Mouse (Mus musculus): ENCODE results near the gene Fam186a. TPM values are rescaled to one million over a fixed set of nuclear protein-coding genes. Genes with fewer than 3 reads are reported as not detected.

Gene Fam186a
- total RNA-seq, 1 experiment, result 0.13 TPM

DNA sequence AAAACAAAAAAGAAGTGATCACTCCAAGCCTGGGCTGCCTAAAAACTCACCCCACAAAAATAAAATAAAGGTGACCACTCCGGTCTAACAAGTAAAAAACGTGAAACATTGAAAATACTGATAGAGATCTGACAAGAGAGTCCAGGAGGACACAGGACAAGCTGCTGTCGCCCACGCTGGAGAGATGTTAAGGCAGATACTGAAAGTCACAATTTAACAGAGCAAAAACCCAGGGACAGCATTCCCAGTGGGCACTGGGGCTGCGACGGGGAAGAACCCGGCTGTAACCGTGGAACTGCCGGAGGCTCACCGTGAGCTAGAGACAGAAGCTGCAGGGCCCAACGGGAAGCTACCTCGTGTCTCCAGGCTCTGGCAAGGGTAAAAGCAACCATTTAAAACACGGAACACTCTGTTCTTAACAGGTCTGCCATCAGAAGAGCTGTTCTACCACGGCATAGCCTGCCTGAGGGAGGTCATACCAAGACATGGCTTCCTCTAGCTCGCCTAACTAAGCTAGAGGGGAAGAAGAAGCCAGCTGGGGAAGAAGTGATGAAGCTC lies 47.2 kb downstream of the Fam186a start:
- in situ Hi-C loops (cut with MboI; ENCODE audit: low sequenced_read_pairs in 2 of 2, unreplicated experiment in 2 of 2), result no loop called here
- Histone ChIP-seq H3K4me1 (ENCODE audit: control insufficient read depth in 2 of 2, insufficient read depth in 2 of 2, low read length in 2 of 2, poor library complexity in 1 of 2) (peaks cover 0 to under 1% of the 10 kb centered on the region in 2 experiments; a peak in 2 of 4 replicates), H3K9me3 (ENCODE audit: control insufficient read depth, insufficient read depth, low read depth, low read length) (no peaks in the 10 kb centered on the region), H3K36me3 (ENCODE audit: control insufficient read depth, insufficient read depth, low read length, poor library complexity, severe bottlenecking) (no peaks in the 10 kb centered on the region), H3K9ac (ENCODE audit: insufficient read depth, low read depth, low read length, poor library complexity, severe bottlenecking) (no peak overlapping the region), H3K4me3 (ENCODE audit: insufficient read depth in 1 of 2, low read depth in 1 of 2, low read length in 2 of 2, poor library complexity in 1 of 2, severe bottlenecking in 1 of 2) (no peak overlapping the region), H3K27ac (ENCODE audit: insufficient read depth, low read depth, low read length, poor library complexity, severe bottlenecking) (no peak overlapping the region)
- DNase-seq (ENCODE audit: low read depth, low spot score), result no peak
- TF ChIP-seq HCFC1 (IDR thresholded peaks at IDR 0.05; ENCODE audit: borderline replicate concordance, insufficient read depth, low read length) (no peak), ZC3H11A (IDR thresholded peaks at IDR 0.05; ENCODE audit: borderline replicate concordance, low read depth, low read length) (no peak), ZNF384 (IDR thresholded peaks at IDR 0.05; ENCODE audit: low read depth, low read length) (no peak), MAFK (IDR thresholded peaks at IDR 0.05; ENCODE audit: insufficient read depth, low read depth, low read length) (no peak), CHD2 (IDR thresholded peaks at IDR 0.05; ENCODE audit: low read depth, low read length) (no peak)

DNA sequence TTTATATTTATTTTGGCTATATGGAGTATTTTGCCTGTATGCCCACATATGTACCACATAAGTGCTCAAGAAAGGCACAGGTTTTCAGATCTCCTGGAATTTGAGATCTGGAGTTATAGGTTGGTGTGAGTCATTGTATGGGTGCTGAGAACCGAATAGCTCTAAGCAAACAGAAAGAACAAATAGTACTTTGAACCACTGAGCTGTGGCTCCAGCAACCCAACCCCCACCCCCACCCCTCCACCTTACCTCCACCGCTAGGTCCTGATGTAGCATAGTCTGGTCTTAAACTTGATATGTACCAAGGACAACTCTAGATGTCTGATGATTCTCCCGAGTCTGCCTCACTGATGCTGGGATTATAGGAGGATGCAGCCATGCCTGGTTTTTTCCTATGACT lies 49.6 kb downstream of the Fam186a start:
- Histone ChIP-seq H3K9me3 (ENCODE audit: control insufficient read depth, insufficient read depth, low read depth, low read length) (no peaks in the 10 kb centered on the region), H3K4me1 (ENCODE audit: control insufficient read depth in 2 of 2, insufficient read depth in 2 of 2, low read length in 2 of 2, poor library complexity in 1 of 2) (peaks cover 0 to 2% of the 10 kb centered on the region in 2 experiments; a peak in 2 of 4 replicates), H3K9ac (ENCODE audit: insufficient read depth, low read depth, low read length, poor library complexity, severe bottlenecking) (no peak overlapping the region), H3K36me3 (ENCODE audit: control insufficient read depth, insufficient read depth, low read length, poor library complexity, severe bottlenecking) (no peaks in the 10 kb centered on the region), H3K4me3 (ENCODE audit: insufficient read depth in 1 of 2, low read depth in 1 of 2, low read length in 2 of 2, poor library complexity in 1 of 2, severe bottlenecking in 1 of 2) (no peak overlapping the region), H3K27ac (ENCODE audit: insufficient read depth, low read depth, low read length, poor library complexity, severe bottlenecking) (no peak overlapping the region)
- no peak for TF ChIP-seq ZC3H11A (IDR thresholded peaks at IDR 0.05; ENCODE audit: borderline replicate concordance, low read depth, low read length)
- TF ChIP-seq MAFK (IDR thresholded peaks at IDR 0.05; ENCODE audit: insufficient read depth, low read depth, low read length), result no peak
- TF ChIP-seq ZNF384 (IDR thresholded peaks at IDR 0.05; ENCODE audit: low read depth, low read length), result no peak
- TF ChIP-seq HCFC1 (IDR thresholded peaks at IDR 0.05; ENCODE audit: borderline replicate concordance, insufficient read depth, low read length), result no peak
- no peak for TF ChIP-seq CHD2 (IDR thresholded peaks at IDR 0.05; ENCODE audit: low read depth, low read length)
- in situ Hi-C loops (cut with MboI; ENCODE audit: low sequenced_read_pairs in 2 of 2, unreplicated experiment in 2 of 2), result no loop called here
- DNase-seq (ENCODE audit: low read depth, low spot score), result no peak

- H3K4me3 ChIP-seq (ENCODE audit: insufficient read depth in 1 of 2, low read depth in 1 of 2, low read length in 2 of 2, poor library complexity in 1 of 2, severe bottlenecking in 1 of 2), result no peak overlapping the region
- DNase-seq (ENCODE audit: low read depth, low spot score), result no peak
- in situ Hi-C loops (cut with MboI; ENCODE audit: low sequenced_read_pairs in 2 of 2, unreplicated experiment in 2 of 2), result no loop called here
- H3K4me1 ChIP-seq (ENCODE audit: control insufficient read depth in 2 of 2, insufficient read depth in 2 of 2, low read length in 2 of 2, poor library complexity in 1 of 2), result peaks cover 0 to 2% of the 10 kb centered on the region in 2 experiments; a peak in 2 of 4 replicates
- no peaks in the 10 kb centered on the region for H3K9me3 ChIP-seq (ENCODE audit: control insufficient read depth, insufficient read depth, low read depth, low read length)
- no peak overlapping the region for H3K9ac ChIP-seq (ENCODE audit: insufficient read depth, low read depth, low read length, poor library complexity, severe bottlenecking)
- H3K27ac ChIP-seq (ENCODE audit: insufficient read depth, low read depth, low read length, poor library complexity, severe bottlenecking), result no peak overlapping the region
- no peak for TF ChIP-seq CHD2 (IDR thresholded peaks at IDR 0.05; ENCODE audit: low read depth, low read length)
- TF ChIP-seq HCFC1 (IDR thresholded peaks at IDR 0.05; ENCODE audit: borderline replicate concordance, insufficient read depth, low read length), result no peak
- TF ChIP-seq ZNF384 (IDR thresholded peaks at IDR 0.05; ENCODE audit: low read depth, low read length), result no peak
- no peak for TF ChIP-seq ZC3H11A (IDR thresholded peaks at IDR 0.05; ENCODE audit: borderline replicate concordance, low read depth, low read length)
- no peak for TF ChIP-seq MAFK (IDR thresholded peaks at IDR 0.05; ENCODE audit: insufficient read depth, low read depth, low read length)
- no peaks in the 10 kb centered on the region for H3K36me3 ChIP-seq (ENCODE audit: control insufficient read depth, insufficient read depth, low read length, poor library complexity, severe bottlenecking)
These were observed 52.2 kb downstream of the Fam186a start for GRCm38 (mm10) chr15:99914613-99915012.

DNA sequence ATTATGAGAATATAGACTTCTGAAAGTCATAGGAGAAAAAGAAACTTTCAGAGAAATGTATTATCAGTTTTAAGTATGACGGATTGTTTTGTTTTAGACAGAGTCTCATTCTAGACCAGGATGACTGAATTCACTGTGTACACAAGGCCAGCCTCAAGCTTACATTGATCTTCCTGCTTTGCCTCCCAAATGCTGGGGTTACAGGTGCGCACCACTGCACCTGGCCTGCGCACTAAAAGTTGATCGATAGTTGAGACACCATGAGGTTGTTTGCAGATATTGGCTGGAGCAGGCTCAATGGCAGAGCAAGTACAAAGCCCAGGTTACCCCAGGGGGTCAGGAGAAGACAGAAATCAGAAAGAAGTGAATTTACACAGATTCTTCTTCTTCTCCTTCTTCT lies 55.1 kb downstream of the Fam186a start:
- in situ Hi-C loops (cut with MboI; ENCODE audit: low sequenced_read_pairs in 2 of 2, unreplicated experiment in 2 of 2), result no loop called here

More for the DNA sequence above, 55.1 kb downstream of the Fam186a start:
- H3K36me3 ChIP-seq (ENCODE audit: control insufficient read depth, insufficient read depth, low read length, poor library complexity, severe bottlenecking), result no peaks in the 10 kb centered on the region
- TF ChIP-seq HCFC1 (IDR thresholded peaks at IDR 0.05; ENCODE audit: borderline replicate concordance, insufficient read depth, low read length) (no peak), ZC3H11A (IDR thresholded peaks at IDR 0.05; ENCODE audit: borderline replicate concordance, low read depth, low read length) (no peak), CHD2 (IDR thresholded peaks at IDR 0.05; ENCODE audit: low read depth, low read length) (no peak), MAFK (IDR thresholded peaks at IDR 0.05; ENCODE audit: insufficient read depth, low read depth, low read length) (no peak), ZNF384 (IDR thresholded peaks at IDR 0.05; ENCODE audit: low read depth, low read length) (no peak)
- no peaks in the 10 kb centered on the region for H3K9me3 ChIP-seq (ENCODE audit: control insufficient read depth, insufficient read depth, low read depth, low read length)
- peaks cover 2% of the 10 kb centered on the region in 2 experiments; a peak in 2 of 4 replicates for H3K4me1 ChIP-seq (ENCODE audit: control insufficient read depth in 2 of 2, insufficient read depth in 2 of 2, low read length in 2 of 2, poor library complexity in 1 of 2)
- H3K4me3 ChIP-seq (ENCODE audit: insufficient read depth in 1 of 2, low read depth in 1 of 2, low read length in 2 of 2, poor library complexity in 1 of 2, severe bottlenecking in 1 of 2), result no peak overlapping the region
- DNase-seq (ENCODE audit: low read depth, low spot score), result no peak
- H3K27ac ChIP-seq (ENCODE audit: insufficient read depth, low read depth, low read length, poor library complexity, severe bottlenecking), result no peak overlapping the region
- H3K9ac ChIP-seq (ENCODE audit: insufficient read depth, low read depth, low read length, poor library complexity, severe bottlenecking), result no peak overlapping the region
